In genomic region chr2:152330858-152331423, GRCm38 (mm10) we compare ENCODE assay signal across 8 mouse cellular contexts. TPM values are rescaled to one million over a fixed set of nuclear protein-coding genes. Genes with fewer than 3 reads are reported as not detected.
A peak's percentile ranks its signal among the peaks of the same experiment; 100 is the strongest.
DNase-seq lines count a peak whose midpoint lies in the region; ATAC-seq and TF ChIP-seq lines count a peak whose summit lies in the region.

No protein-coding gene starts in this region.

- peak overlapping the region; percentile 85 for H3K4me2 ChIP-seq in forebrain, embryonic 12.5 days
- H3K4me2 ChIP-seq in liver, embryonic 13.5 days: peak overlapping the region; percentile 92

- peaks cover 8% of the 10 kb centered on the region for H3K36me3 ChIP-seq in heart, adult 2 months (ENCODE audit: control insufficient read depth, insufficient read depth, low read length)
- H3K36me3 ChIP-seq in C2C12 (ENCODE audit: control insufficient read depth, insufficient read depth): peaks cover 34% of the 10 kb centered on the region
- H3K36me3 ChIP-seq in forebrain, embryonic 12.5 days (replicated peaks): peaks cover 46% of the 10 kb centered on the region
- H3K36me3 ChIP-seq in liver, embryonic 13.5 days: peaks cover 40% of the 10 kb centered on the region

- no peaks in the 10 kb centered on the region for H3K27me3 ChIP-seq in heart, adult 2 months (ENCODE audit: control insufficient read depth, insufficient read depth, low read length)
- H3K27me3 ChIP-seq in C2C12 (ENCODE audit: control insufficient read depth, insufficient read depth, insufficient read length): no peaks in the 10 kb centered on the region
- peaks cover 4% of the 10 kb centered on the region; the same call in 1 of the 2 replicates for H3K27me3 ChIP-seq in forebrain, embryonic 12.5 days
- 0 out of 2 replicates have a peak, but pooled peaks cover 4% of the 10 kb centered on the region for H3K27me3 ChIP-seq in liver, embryonic 13.5 days

- no peak overlapping the region for H3K9ac ChIP-seq in heart, adult 2 months (ENCODE audit: low read depth, low read length)
- peak overlapping the region; percentile 47; the same call in 1 of the 2 replicates for H3K9ac ChIP-seq in forebrain, embryonic 12.5 days
- H3K9ac ChIP-seq in liver, embryonic 13.5 days: peak overlapping the region; percentile 92

- no peak overlapping the region for H3K27ac ChIP-seq in heart, adult 2 months
- no peak overlapping the region for H3K27ac ChIP-seq in forebrain, embryonic 12.5 days
- peak overlapping the region; percentile 92 for H3K27ac ChIP-seq in liver, embryonic 13.5 days

- no peak for ATAC-seq in forebrain, embryonic 12.5 days (ENCODE audit: low FRiP score)
- ATAC-seq in liver, embryonic 13.5 days (ENCODE audit: low read depth): peak; percentile 14

- peak overlapping the region; percentile 80; the same call in 1 of the 2 replicates for H3K4me3 ChIP-seq in heart, adult 2 months
- peak overlapping the region; percentile 68 for H3K4me3 ChIP-seq in C2C12 (ENCODE audit: insufficient read depth, poor library complexity, severe bottlenecking)
- peak overlapping the region; percentile 85 for H3K4me3 ChIP-seq in forebrain, embryonic 12.5 days (replicated peaks)
- H3K4me3 ChIP-seq in liver, embryonic 13.5 days (replicated peaks): peak overlapping the region; percentile 92

- peak overlapping the region; percentile 71 for H3ac ChIP-seq in C2C12 (ENCODE audit: control insufficient read depth, insufficient read length, low read depth)

- 0 out of 2 replicates have a peak, but pooled peaks cover 1% of the 10 kb centered on the region for H3K79me2 ChIP-seq in heart, adult 2 months (replicated peaks; ENCODE audit: control insufficient read depth, insufficient read depth, low read length)
- H3K79me2 ChIP-seq in C2C12 (ENCODE audit: control insufficient read depth, insufficient read depth): peaks cover 39% of the 10 kb centered on the region

- no peaks in the 10 kb centered on the region for H3K9me3 ChIP-seq in forebrain, embryonic 12.5 days
- H3K9me3 ChIP-seq in liver, embryonic 13.5 days (replicated peaks): no peaks in the 10 kb centered on the region

- peaks cover 7% of the 10 kb centered on the region for H3K4me1 ChIP-seq in heart, adult 2 months (ENCODE audit: control insufficient read depth, insufficient read depth, low read length)
- H3K4me1 ChIP-seq in forebrain, embryonic 12.5 days: peaks cover 19% of the 10 kb centered on the region
- H3K4me1 ChIP-seq in liver, embryonic 13.5 days (replicated peaks): peaks cover 53% of the 10 kb centered on the region

- DNase-seq in heart, adult 2 months: no peak
- no peak for DNase-seq in heart, adult 18-20 months
- DNase-seq in liver, embryonic 13.5 days: peak; percentile 34
- DNase-seq in ovary, postnatal 36 days (ENCODE audit: low spot score): no peak
- DNase-seq in left cerebral cortex, adult 9 months (ENCODE audit: low spot score in 2 of 2): no peak
- no peak for DNase-seq in retina, postnatal 1 day

- peaks cover 25% of the 10 kb centered on the region for H3K79me3 ChIP-seq in C2C12 (ENCODE audit: low read depth)

- intact Hi-C loops in heart, adult 2 months (cut with DNase I): loop anchor here (5.0 kb wide), 1 partner anchor 36 kb away; no protein-coding TSS in a partner anchor

- no peak for TF ChIP-seq POLR2A in heart, adult 2 months (IDR thresholded peaks at IDR 0.05; ENCODE audit: insufficient read depth, low read depth, low read length)

- no peak for TF ChIP-seq EP300 in heart, adult 2 months (IDR thresholded peaks at IDR 0.05; ENCODE audit: insufficient read depth, low read depth, low read length)

- TF ChIP-seq CTCF in heart, adult 2 months (IDR thresholded peaks at IDR 0.05): no peak
- no peak for TF ChIP-seq CTCF in C2C12 (IDR thresholded peaks at IDR 0.05; ENCODE audit: control insufficient read depth, insufficient read depth, insufficient read length)

- WGBS in heart, adult 2 months: 31% methylated on average over 7 of the region's 7 CpGs
- 77% methylated on average over 7 of the region's 7 CpGs for WGBS in forebrain, embryonic 12.5 days
- WGBS in liver, embryonic 13.5 days (ENCODE audit: insufficient replicate concordance): 18% methylated on average over 7 of the region's 7 CpGs

TF ChIP-seq in C2C12, 6 proteins besides CTCF, POLR2A, EP300 and RAD21:
- no peak for TF ChIP-seq CEBPB (IDR thresholded peaks at IDR 0.05; ENCODE audit: low read depth)
- no peak for TF ChIP-seq MYOD1 (IDR thresholded peaks at IDR 0.05; ENCODE audit: control insufficient read depth, insufficient read length, low read depth)

RNA-seq across cellular contexts. Expression of gene Rbck1, which starts 1.5 kb away (rescaled TPM):
- 10 to 100 TPM; 44.3 to 45.2 TPM for total RNA-seq in heart, adult 2 months (2021)
- polyA plus RNA-seq in heart, adult 2 months (2012; rRNA removed): 107 and 128 TPM in 2 replicates
- total RNA-seq in heart, adult 18-20 months (2021): 10 to 100 TPM; 45.8 to 46.9 TPM
- 65.3 TPM for polyA plus RNA-seq in C2C12 (2012; fragmentation: generic; extraction: Trizol)
- 93.1 and 98.4 TPM in 2 replicates for polyA plus RNA-seq in forebrain, embryonic 12.5 days (2016; fragmentation: Nextera tagmentation; extraction: Ambion mirVana)
- polyA plus RNA-seq in liver, embryonic 13.5 days (2015; fragmentation: Nextera tagmentation; extraction: Ambion mirVana): 52.2 and 52.4 TPM in 2 replicates

RNA-seq across cellular contexts. Expression of gene Trib3, which starts 12.9 kb away (rescaled TPM):
- total RNA-seq in heart, adult 2 months (2021): 1 to 10 TPM; 2.4 to 3.6 TPM
- polyA plus RNA-seq in heart, adult 2 months (2012; rRNA removed): 2.3 and 3.3 TPM in 2 replicates
- total RNA-seq in heart, adult 18-20 months (2021): 1 to 10 TPM; 2.8 to 3.8 TPM
- 27.6 TPM for polyA plus RNA-seq in C2C12 (2012; fragmentation: generic; extraction: Trizol)
- 1.6 and 2.8 TPM in 2 replicates for polyA plus RNA-seq in forebrain, embryonic 12.5 days (2016; fragmentation: Nextera tagmentation; extraction: Ambion mirVana)
- polyA plus RNA-seq in liver, embryonic 13.5 days (2015; fragmentation: Nextera tagmentation; extraction: Ambion mirVana): 2.7 and 3.3 TPM in 2 replicates

RNA-seq across cellular contexts. Expression of gene Tbc1d20, which starts 37.3 kb away (rescaled TPM):
- 10 to 100 TPM; 39.0 to 46.5 TPM for total RNA-seq in heart, adult 2 months (2021)
- 43.1 and 60.1 TPM in 2 replicates for polyA plus RNA-seq in heart, adult 2 months (2012; rRNA removed)
- 10 to 100 TPM; 40.2 to 48.8 TPM for total RNA-seq in heart, adult 18-20 months (2021)
- 32.7 TPM for polyA plus RNA-seq in C2C12 (2012; fragmentation: generic; extraction: Trizol)
- polyA plus RNA-seq in forebrain, embryonic 12.5 days (2016; fragmentation: Nextera tagmentation; extraction: Ambion mirVana): 32.3 and 34.8 TPM in 2 replicates
- polyA plus RNA-seq in liver, embryonic 13.5 days (2015; fragmentation: Nextera tagmentation; extraction: Ambion mirVana): 10.9 and 11.4 TPM in 2 replicates

RNA-seq across cellular contexts. Expression of gene Nrsn2, which starts 45.5 kb away (rescaled TPM):
- not detected for total RNA-seq in heart, adult 2 months (2021)
- polyA plus RNA-seq in heart, adult 2 months (2012; rRNA removed): 0.31 TPM in 1 of 2 replicates, not detected in the other
- total RNA-seq in heart, adult 18-20 months (2021): not detected
- not detected for polyA plus RNA-seq in C2C12 (2012; fragmentation: generic; extraction: Trizol)
- 11.1 and 12.4 TPM in 2 replicates for polyA plus RNA-seq in forebrain, embryonic 12.5 days (2016; fragmentation: Nextera tagmentation; extraction: Ambion mirVana)
- 0.07 TPM in 1 of 2 replicates, not detected in the other for polyA plus RNA-seq in liver, embryonic 13.5 days (2015; fragmentation: Nextera tagmentation; extraction: Ambion mirVana)
